Mouse (Mus musculus) c-Kit-positive CD71-positive TER-119-negative erythroid progenitor cells, embryonic 14.5 days (primary cell): ENCODE data around the gene Vps13d.

Experiments
- DNase-seq: peaks from one replicate; pipeline ENCODE4 v3.0.0-alpha.2; 2013; ENCODE audit warnings: low read depth

Gene Vps13d

DNA sequence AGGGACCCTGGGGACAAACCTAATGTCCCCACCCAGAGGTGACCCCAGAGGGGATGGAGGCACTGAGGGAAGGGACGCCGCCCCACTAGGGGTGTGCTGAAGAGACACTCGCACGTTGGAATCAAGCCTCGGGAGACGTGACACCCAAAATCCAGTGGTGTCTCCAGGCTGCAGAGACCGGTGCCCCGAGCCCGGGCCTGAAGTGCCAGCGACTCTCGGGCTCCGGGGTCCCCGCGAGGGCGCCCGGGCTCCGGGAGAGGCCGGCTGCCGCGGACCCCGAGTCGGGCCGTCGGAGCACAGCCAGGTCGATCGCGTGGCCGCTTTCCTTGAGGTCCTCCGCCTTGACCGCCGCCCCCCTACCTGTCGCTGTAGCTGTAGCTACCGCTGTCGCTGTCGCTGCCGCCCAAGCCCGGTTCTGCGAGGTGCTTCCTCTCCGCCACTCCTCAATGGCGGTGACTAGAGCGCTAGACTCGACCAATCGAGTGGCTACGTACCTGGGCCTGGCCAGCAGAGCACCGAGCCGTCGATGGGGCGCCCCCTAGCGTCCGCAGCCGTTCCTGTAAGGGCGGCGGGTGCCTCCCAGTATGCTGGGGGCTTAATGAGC lies at the start of gene Vps13d:
TSS of gene Vps13d (minus strand) at position 447 of the 604 bp plus-strand sequence.
- DNase-seq: peak; percentile 91

DNA sequence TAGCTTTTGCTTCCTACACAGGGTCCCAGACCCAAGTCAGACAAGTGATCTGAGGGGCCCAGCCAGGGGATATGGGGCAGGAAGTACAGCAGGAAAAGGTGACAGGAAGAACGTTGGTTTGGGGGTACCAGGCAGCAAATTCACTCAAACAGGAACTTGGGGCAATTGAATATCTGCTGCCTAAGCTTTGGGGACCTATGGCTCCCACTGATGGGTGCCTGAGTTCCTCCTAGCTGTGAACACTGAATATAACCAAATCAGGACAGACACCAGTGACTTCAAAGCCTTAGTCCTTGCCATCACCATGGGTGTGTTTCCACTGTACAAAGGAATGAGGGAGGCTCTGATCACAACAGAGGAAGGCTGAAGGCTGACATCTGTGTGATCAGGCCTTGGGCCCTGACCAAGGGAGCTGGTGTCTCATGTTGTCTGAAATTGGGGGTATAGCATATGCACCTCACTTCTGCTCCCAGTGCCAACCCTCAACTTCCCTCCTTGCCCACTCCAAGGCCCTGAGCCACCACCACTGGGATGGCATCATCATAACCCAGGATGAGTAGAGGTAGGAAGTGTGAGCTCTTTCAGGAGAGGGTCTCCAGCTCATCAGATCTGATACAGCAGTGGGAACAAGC lies 48.0 kb upstream of the Vps13d start:
- DNase-seq: no peak

DNA sequence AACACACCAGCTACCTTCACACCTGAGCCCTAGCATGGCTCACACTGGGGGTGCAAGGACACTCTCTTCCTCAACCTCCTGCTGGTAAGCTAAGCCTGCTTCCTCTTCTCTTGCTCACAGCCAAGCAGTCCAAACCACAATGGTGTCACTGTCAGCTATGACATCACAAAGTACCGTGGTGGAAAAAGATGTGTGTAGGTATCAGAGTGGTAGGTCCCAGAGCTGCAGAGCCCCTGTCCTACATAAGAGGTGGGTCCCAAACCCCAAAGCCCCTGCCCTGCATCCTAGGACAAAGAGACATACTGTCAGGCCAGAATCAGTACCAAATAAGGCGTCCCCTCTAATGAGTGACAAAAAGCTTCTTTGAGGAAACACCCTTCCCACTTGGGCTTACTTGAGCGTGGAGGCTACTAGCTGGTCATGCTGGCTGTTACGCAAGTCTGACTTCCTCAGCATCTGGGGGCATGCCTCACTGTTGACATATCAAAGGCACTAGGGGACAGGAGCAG lies 46.0 kb upstream of the Vps13d start:
- DNase-seq: no peak

DNA sequence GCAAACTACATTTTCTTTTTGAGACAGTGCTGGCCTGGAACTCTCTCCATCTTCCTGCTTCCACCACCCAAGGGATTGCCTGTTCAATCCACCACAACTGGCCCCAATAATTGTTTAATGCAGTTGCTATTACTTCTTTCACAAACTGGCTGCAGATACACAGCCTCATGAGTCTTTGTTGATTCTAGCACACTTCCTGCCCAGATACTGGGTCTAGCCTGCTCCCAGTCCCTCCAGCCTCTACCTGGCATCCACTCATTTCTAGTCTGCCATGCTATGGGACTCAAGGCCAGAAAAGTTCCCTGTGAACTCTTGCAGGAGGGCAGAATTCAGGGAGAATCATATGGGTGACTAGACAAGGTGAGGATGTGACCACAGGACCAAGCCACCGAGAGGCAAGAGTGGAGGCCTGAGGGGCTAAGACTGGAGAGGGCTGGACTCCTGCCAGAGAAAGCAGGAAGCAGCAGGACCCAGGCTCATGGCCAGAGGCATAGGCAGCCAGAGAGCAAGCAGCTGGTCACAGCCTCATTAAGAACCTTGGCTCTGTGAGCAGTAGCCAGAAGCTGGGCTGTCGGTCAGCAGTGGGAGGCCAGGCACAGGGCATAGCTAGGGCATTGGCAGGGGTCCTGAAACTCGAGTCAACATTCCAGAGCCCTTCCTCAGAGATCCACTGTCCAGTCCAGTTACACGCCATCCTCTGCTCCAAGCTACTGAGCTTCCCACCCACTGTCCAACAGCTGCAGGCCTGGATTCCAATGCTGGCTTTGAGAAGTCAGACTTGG lies 44.4 kb upstream of the Vps13d start:
- DNase-seq: no peak

DNA sequence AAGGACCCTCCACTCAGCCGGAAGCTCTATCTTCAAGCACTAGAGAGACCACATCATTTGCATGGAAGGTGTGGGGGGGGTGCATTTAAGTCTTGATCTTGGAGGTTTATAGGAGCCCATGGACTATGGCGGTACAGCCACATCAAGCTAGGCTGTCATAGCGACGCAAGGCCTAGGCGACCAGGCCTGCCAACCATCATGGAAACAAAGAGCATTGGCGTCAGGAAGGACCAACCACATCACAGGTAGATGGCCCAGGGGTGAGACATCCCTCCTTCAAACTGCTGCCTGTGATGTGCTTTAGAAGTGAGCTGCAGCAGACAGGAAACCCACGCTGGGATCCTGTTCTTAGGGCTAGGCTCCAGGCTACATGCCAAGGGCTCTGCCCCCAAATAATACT lies 41.2 kb upstream of the Vps13d start:
- no peak for DNase-seq

DNA sequence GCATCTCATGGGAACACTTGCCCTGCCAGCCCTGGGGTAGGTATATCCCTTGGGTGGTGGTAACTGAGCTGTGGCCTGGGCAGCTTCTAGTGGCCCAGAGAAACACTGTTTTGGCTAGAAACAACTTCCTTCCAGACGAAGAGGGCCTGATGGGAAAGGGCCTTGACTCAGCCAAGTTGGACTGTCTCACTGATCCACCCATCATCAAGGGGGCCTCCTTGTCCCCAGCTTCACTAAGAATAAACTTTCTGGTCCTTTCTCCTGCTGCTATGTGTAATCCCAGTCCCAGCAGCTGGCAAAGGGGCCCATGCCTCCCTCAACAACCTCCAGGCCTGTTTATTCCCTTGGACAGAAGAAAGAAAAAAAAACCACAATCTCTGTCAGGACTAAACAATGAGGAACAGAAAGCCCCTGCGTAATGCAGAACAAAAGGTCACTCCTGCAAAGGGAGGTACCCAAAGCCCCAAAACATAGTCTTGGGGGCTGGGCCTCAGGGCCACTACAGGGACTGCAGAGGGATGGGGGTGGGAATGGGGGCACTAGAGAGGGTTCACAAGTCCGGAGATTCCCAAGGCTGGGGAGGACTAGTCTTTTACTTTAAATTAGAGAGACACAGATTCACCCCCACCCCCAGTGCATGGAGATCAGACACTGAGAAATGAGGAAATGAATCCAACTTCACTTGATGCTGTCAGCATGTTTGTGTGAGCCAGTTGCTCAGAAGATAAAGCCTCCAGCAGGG lies 38.9 kb upstream of the Vps13d start:
- no peak for DNase-seq

DNA sequence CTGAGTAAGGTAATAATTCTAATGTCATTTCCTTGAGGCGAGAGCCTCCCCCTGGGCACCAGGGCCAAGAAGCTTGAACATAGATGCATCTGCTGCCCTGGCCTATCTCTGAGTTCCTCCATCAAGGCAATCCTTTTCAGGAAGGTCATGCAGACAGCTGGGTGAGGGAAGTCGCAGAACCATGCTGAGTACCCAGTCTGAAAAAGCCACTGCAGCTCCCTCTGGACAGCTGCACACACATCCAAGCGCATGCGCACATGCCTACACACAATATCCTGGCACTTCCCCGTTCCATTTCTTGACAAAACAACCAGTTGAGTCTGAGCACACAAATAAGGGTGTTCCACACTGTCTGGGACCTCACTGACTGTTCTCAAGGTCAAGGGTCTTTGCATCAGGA lies 36.9 kb upstream of the Vps13d start:
- no peak for DNase-seq

DNA sequence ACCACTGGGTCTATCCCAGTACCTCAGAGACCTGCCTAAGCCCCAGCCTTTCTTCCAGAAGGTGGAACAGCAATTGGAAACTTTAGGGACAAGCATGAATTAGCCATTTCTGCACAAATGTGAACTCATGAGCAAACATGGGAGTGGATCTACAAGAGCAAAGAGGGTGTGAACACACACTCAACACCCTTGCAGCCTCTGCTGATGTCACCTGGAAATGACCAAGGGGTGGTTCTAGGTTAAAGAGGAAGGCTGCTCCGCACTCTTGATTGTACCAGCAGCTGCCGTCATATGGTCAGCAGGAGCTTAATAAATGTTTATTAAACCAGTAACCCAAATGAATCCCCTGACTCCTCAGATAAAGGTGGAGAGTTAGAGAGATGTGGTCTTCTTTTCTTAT lies 35.8 kb upstream of the Vps13d start:
- no peak for DNase-seq

DNA sequence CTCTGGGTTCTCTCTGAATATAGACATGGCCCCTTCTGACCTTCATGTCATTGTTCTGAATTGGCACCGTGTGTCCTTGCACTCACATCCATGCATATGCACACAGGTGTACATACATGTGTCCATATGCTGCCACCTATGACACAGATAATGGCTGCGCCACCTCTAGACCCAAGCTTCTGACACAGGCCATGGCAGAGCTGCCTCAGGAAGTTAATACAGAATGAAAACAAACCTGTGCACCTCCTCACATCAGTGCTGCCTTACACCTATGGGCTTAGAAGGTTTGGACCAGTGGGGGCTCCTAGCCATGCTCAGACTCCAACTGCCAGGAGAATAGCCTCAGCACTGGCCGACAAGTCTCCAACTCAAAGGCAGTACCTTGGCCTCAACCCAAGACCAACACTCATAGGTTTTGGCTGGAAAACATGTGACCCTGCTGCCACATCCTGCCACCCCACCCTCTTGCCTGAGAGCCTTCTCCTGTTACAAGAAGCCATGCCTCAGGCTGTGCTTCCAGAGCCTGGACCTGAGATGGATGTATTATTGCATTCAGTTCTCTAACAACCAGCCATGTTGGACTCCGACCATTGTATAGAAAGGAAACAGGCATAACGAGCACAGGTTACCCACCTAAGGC lies 34.8 kb upstream of the Vps13d start:
- no peak for DNase-seq

DNA sequence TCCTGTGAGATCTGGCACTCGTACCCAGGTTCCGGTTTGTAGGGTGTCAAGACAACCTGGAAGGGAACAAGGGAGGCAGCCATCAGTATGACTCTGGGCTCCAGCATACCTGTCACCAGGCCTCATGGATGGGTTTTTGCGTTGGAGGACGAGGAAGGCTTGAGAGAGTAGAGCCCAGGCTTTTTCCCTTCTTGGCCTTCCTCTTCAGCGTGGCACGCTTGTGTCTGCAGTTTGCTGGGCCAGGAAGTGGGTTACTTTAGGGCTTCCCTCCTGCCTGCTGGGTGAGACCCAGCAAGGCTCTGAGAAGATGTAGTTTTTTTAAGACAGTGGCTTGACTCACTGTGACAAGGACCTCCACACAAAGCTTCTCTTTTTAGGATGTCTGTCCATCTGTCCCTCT lies 34.2 kb upstream of the Vps13d start:
- no peak for DNase-seq

DNA sequence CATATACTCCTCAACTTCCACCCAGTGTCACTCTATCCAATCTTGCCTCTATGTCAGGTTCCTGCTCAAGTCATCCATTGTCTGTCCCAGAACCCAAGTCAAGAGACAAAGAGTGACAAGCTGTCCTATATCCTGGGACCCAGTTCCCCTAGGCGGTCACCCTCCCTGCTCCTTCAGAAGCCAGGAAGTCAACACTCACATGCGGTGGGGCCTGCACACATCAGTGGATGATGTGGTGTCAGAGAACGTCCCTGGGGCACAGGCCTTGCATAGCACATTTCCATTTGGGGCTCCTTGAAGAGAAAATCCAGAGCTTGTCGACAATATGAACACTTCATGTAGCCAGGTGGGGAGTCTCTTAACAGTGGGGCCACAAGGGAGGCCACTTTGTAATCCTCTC lies 29.8 kb upstream of the Vps13d start:
- DNase-seq: no peak

DNA sequence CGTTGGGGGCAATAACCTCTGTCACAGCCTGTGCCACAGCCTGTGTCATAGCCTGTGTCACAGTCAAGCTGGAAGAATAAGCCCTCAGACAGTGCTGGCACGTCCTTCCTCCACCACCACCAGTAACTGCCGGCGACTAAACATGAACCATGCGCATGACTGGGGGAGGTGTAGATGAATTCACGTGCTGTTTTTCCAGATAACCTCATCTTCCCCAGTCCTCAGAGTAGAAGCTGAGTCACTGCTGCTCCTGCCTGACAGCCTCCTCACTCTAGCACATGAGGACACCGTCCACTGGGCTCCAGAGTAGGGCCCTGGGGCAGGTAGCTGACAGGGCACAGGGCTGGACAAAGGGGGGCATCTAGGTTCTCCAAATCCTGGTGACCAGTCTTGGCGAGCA lies 27.3 kb upstream of the Vps13d start:
- DNase-seq: no peak

DNA sequence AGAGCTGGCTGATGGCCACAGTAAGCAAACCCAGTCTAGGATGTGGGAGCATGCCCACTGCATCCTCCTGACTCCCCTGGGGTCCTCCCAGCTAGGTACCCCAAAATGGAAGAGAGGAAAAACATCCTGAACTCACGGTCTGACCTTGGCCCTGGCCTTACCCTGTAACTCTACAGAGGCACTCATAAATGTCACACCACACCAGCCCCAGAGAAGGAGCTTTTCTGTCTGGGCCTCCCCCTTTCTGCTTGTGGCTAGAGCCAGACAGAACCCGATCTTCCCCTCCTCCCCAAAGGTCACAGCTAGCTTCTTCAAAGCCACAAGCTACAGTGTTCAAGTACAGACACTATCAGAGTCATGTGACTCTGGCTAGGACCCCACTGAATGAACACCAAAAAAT lies 26.6 kb upstream of the Vps13d start:
- DNase-seq: no peak

DNA sequence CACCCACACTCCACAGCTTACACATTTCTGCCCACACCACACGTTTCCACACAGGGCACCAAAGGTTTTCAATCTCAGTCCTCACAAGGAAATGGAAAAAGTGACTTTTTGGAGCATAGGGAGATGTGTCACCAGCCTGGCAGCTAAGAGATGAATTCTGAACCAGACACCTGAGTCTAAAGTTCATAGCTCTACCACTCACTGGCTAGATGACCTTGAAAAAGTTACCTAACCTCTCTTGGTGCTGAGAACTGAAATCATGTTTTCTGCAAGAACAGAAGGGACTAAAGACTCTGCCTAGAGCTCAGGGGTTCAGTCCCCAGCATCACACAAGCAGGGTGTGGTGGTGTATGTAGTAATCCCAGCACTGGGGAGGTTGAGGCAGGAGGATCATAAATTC lies 25.2 kb upstream of the Vps13d start:
- no peak for DNase-seq

DNA sequence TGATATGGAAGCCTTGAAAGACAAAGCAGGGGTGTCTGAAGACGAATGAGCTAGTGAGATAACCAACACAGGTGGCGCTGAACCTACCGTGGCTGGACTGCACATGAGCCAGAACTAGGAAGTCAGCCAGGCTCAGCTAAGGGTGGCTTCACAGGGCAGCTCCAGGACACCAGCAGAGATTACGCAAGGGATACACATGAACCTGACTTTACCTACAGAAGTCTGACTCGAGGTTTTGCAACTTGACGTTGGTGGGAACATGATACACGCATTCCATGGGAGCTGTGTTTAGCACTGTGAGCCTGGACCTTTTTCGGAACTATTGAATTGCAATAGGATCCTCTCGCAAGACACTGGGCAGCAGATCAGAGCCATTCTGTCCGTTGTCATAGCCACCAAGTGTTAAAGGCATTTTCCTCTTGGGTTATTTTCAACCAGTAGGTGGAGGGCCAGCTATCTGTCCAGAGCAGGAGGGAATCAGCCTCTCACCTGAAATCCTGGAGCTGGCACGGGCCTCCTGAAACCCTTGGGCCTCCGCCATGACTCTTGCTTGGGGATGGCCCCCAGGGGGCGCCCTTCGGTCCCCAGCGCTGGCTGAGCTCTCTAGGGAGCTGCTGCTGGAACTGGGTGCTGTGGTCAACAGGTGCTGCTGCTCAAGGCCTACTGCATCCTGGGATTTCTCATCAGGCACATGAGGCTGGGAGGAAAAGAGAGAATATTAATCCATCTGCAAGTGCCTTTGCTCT lies 24.6 kb upstream of the Vps13d start:
- no peak for DNase-seq

DNA sequence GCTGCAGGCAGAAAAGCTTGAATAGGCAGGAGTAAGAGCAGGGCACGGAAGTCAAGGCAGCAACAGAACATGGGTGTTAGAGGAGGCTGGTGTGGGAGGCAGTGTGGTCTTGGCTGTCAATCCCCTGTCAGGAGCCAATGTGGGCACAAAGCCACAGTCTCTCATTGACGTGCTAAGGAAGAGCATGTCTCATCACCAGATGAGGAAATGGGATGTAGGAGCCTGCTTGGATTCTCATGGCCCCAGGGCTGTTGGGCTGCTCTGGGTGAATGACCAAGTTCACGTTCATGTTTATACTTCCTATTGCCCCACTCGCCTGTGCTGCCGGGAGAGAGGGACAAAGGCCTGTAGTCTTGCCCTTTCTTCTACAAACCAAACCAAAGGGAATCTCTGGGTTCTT lies 23.0 kb upstream of the Vps13d start:
- DNase-seq: no peak

DNA sequence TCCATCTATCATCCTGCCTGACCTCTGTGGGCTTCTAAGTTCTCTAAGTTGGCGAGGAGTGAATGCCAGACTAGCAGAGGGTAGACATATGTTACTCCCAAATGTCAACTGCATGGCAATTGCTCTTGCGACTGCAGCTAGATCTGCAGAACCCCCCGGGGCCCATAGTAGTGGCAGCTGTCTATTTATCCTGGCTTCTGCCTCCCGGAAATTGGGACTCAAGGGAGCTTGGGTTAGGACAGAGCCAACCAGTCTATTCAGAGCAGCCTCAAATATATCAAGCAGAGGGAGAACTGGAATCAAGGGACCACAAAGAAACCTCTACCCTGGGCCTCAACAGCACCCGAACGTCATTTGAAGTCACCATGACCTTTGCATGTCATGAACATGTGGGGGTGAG lies 22.2 kb upstream of the Vps13d start:
- DNase-seq: no peak

DNA sequence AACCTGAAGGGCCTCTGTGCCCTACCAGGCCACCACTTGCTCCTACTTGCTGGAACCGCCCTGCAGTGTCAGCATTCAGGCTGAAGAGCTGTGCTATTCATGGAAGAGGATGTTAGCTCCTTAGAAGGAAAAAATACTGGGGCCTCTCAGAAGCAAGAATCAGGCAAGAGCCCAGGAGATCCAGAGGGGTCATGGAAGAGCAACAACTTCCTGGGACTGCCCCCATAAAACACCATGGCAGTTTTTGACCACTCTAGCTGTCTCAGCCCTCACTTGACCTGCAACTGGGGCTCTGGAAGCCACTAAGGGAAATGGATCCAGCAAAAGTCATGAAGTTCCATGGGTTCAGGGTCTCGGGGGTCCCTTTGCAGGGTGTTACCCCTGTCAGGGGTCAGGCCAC lies 20.6 kb upstream of the Vps13d start:
- no peak for DNase-seq

DNA sequence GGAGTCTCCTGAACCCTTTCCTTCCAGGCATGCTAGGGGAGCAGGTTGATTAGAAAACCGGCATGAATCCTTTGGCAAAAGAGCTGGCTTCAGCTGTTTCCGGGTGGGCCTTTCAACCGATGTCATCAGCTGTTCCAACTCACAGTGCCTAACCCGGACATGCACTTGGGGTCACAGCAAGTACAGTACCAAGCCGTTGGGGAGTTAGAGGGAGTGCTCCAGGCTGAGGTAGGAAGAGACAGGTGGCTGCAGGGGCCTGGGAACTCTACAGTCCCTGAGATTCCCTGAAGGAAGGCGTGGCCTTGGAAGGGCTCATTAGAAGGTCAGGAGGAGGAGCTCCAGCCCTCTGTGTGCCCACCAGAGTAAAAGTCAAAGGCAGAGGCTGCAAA lies 20.0 kb upstream of the Vps13d start:
- DNase-seq: no peak

DNA sequence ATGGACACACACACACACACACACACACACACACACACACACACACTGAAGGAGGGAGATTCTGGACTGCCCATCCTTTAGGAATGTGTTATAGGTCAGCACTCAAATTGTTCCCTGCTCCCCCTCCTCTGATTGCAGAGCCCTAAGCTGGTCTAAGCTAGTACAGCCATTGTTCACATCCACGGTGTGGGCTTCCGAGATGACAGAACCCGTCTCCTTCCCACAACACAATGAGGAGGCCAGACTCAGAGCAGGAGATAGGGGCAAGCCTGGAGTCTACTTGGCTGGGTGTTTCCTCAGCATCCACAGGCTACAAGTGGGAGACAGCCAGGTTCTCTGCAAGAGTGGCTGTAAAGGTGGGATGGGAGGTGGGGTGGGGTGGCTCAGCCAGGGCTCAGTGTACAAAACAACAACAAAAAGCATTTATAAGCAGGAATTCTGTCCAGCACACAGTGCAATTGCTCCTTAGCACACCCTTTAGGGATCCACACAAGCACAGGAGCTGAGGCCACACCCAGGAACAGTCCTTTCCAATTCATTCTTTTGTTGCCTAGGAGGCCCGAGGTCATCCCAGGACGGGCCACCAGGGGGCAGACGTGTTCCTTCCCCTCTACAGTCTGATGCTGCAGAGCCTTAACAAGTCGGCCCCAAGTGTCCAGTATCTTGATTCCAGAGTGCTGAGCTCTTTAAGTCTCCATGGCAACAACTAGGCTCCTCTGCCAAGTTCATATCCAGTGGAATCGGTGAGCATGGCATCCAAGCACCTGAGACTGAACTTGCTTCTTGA lies 19.4 kb upstream of the Vps13d start:
- peak; percentile 78 for DNase-seq

DNA sequence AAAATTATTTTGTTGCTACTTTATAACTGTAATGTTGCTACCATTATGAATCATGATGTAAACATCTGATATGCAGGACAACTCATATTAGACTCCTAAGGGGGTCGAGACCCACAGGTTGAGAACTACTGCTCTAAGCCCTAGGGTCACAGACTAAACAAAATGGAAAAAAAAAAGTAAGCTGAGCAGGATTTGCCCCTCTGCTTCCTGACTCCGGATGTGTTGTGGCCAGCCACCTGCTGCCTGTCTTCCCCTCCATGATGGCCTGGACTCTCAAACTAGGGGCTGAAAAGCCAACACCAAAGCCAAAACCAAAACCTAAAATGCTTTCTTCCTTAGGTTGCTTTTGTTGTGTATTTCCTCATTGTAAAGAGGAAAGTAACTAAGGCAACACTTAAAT lies 16.3 kb upstream of the Vps13d start:
- no peak for DNase-seq
